Mouse (Mus musculus) hindbrain, embryonic 14.5 days (tissue): ENCODE measurements around the gene Apoo. TPM values are rescaled to one million over a fixed set of nuclear protein-coding genes. Genes with fewer than 3 reads are reported as not detected.
"Not testable (repeated sequence)": the region's sequence is repeated elsewhere in the genome, so short reads cannot be mapped to it uniquely, and the experiment has no call there.

Experiments
- ATAC-seq: fragments of 200-750 bp; cut with Nextera tagmentation; 2 replicates; pipeline ENCODE4 v1.8.0; 2017; ENCODE audit warnings: moderate number of reproducible peaks, mild to moderate bottlenecking, moderate TSS enrichment, moderate library complexity; ENCODE audit not compliant: low FRiP score
- DNase-seq: peaks from one replicate; pipeline ENCODE4 v3.0.0-alpha.2; 2015; ENCODE audit warnings: low spot score
- H3K27ac ChIP-seq: fragments of 300-500 bp; sonication (generic); 2 replicates; pipeline ENCODE4 v1.5.1; 2014; ENCODE audit warnings: mild to moderate bottlenecking, moderate library complexity
- H3K27me3 ChIP-seq: fragments of 300-500 bp; sonication (generic); 2 replicates; pipeline ENCODE4 v1.6.1; 2014; ENCODE audit warnings: mild to moderate bottlenecking, low read length, mixed read lengths; ENCODE audit not compliant: control insufficient read depth, insufficient read depth
- H3K36me3 ChIP-seq: fragments of 300-500 bp; sonication (generic); replicated peaks from 2 replicates; pipeline ENCODE4 v1.6.1; 2014; ENCODE audit not compliant: control insufficient read depth, insufficient read depth
- H3K4me1 ChIP-seq: fragments of 300-500 bp; sonication (generic); replicated peaks from 2 replicates; pipeline ENCODE4 v1.6.1; 2014; ENCODE audit warnings: antibody characterized with exemption, low read length, mixed read lengths; ENCODE audit not compliant: control insufficient read depth, insufficient read depth
- H3K4me2 ChIP-seq: fragments of 300-500 bp; sonication (generic); replicated peaks from 2 replicates; pipeline ENCODE4 v1.6.1; 2014; ENCODE audit warnings: mild to moderate bottlenecking, moderate library complexity
- H3K4me3 ChIP-seq: fragments of 300-500 bp; sonication (generic); replicated peaks from 2 replicates; pipeline ENCODE4 v1.5.1; 2014; ENCODE audit warnings: mild to moderate bottlenecking, low read length
- H3K9ac ChIP-seq: fragments of 300-500 bp; sonication (generic); 2 replicates; pipeline ENCODE4 v1.6.1; 2014
- H3K9me3 ChIP-seq: fragments of 300-500 bp; sonication (generic); 2 replicates; pipeline ENCODE4 v1.6.1; 2016; ENCODE audit warnings: low read length; ENCODE audit not compliant: control insufficient read depth
- WGBS: fragments of 180-500 bp; shearing (Covaris S2); extraction: QIAGEN DNeasy Blood & Tissue Kit; methylation state at CpG from one replicate; pipeline ENCODE4 v1.1.7; 2014; 5-methylcytosine and 5-hydroxymethylcytosine counted together
- polyA plus RNA-seq: library from polyadenylated mRNA; unstranded; fragments of >200 nt; fragmentation: Nextera tagmentation; extraction: Ambion mirVana; gene quantifications from 2 replicates; pipeline ENCODE4 v1.2.1, GENCODE M21; 2014

The Apoo gene
- polyA plus RNA-seq, result 132 and 141 TPM in 2 replicates

- DNase-seq (peak; percentile 97), ATAC-seq (peak; percentile 99)
- peak within 1 kb of the TSS; percentile 44 for H3K4me2 ChIP-seq
- no peaks in the 10 kb centered on the region for H3K36me3 ChIP-seq
- H3K27ac ChIP-seq, result peak within 1 kb of the TSS; percentile 58; the same call in 1 of the 2 replicates
- peak within 1 kb of the TSS; percentile 49 for H3K9ac ChIP-seq
- H3K9me3 ChIP-seq, result no peaks in the 10 kb centered on the region
- peak within 1 kb of the TSS; percentile 47 for H3K4me3 ChIP-seq
- 13% methylated on average over 46 of the region's 46 CpGs for WGBS
- H3K4me1 ChIP-seq, result 0 out of 2 replicates have a peak, but pooled peaks cover 4% of the 10 kb centered on the region
- peaks cover 93% of the 10 kb centered on the region for H3K27me3 ChIP-seq
These were observed at the start of gene Apoo, which contains the start of gene Fam90a1b for GRCm38 (mm10) chrX:94366670-94367241. Gene Apoo (plus strand): TSS chrX:94367117. Gene Fam90a1b (minus strand): TSS chrX:94366777.

DNA sequence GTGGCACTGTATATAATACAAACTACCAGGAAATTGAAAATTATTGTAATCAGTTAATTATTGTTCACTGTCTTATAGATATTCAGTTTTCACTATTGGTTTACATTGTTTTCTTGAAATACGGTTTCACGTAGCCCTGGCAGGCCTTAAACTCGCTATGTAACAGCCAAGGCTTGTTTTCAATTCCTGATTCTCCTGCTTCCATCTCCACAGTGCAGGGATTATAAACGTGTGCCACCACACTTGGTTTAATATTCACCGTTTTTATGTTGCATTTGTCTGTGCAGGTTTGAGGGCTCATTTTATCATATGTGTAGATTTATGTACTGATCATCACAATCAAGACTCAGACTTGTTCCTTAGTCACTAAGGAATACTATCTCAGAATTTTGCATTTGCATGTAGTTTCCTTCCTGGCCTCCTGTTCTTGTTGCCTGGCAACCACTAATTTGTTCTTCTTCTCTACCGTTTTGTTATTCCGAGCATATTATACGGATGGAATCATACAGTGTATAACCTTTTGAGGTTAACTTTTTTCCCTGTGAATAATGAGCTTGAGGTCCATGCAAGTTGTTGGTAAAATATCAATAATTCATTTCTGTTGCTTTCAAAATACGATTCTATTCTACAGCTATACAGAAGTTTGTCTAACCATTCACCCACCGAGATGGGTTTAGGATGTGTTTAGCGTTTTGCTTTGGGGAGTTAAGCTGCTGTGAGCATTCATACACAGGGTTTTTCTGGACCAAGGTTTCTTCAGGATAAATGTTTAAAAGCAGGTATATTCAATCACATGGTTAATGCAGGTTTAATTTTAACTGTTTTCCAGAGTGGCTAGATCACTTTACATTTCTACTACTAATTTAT lies 45.6 kb upstream of the Apoo start:
- H3K4me3 ChIP-seq, result no peak overlapping the region
- H3K9me3 ChIP-seq, result no peaks in the 10 kb centered on the region
- ATAC-seq (no peak), DNase-seq (peak; percentile 55)
- 47% methylated on average over 11 of the region's 11 CpGs for WGBS
- H3K4me1 ChIP-seq, result no peaks in the 10 kb centered on the region
- H3K27me3 ChIP-seq, result peaks cover 69% of the 10 kb centered on the region
- 0 out of 2 replicates have a peak overlapping the region, but pooled peaks have one; percentile 32 for H3K27ac ChIP-seq
- no peak overlapping the region for H3K9ac ChIP-seq
- H3K4me2 ChIP-seq, result no peak overlapping the region
- no peaks in the 10 kb centered on the region for H3K36me3 ChIP-seq

GRCm38 (mm10) chrX:94343638-94344037 lies 23.3 kb upstream of the Apoo start:
- WGBS, result 99% methylated on average over 4 of the region's 4 CpGs
- not testable (repeated sequence) for H3K4me3 ChIP-seq, H3K9ac ChIP-seq, ATAC-seq, H3K4me1 ChIP-seq, H3K9me3 ChIP-seq, H3K36me3 ChIP-seq, H3K27ac ChIP-seq, H3K4me2 ChIP-seq, DNase-seq
- H3K27me3 ChIP-seq, result peaks cover 69% of the 10 kb centered on the region

- ATAC-seq (no peak), DNase-seq (no peak)
- no peak overlapping the region for H3K9ac ChIP-seq
- H3K4me2 ChIP-seq, result no peak overlapping the region; the same call in 1 of the 2 replicates
- H3K4me3 ChIP-seq, result no peak overlapping the region
- no peaks in the 10 kb centered on the region for H3K9me3 ChIP-seq
- H3K27ac ChIP-seq, result no peak overlapping the region
- peaks cover 92% of the 10 kb centered on the region for H3K27me3 ChIP-seq
- 26% methylated on average over 14 of the region's 14 CpGs for WGBS
- H3K36me3 ChIP-seq, result no peaks in the 10 kb centered on the region
- H3K4me1 ChIP-seq, result 0 out of 2 replicates have a peak, but pooled peaks cover 4% of the 10 kb centered on the region
These were observed 1.5 kb upstream of the Apoo start for GRCm38 (mm10) chrX:94365381-94365925.

DNA sequence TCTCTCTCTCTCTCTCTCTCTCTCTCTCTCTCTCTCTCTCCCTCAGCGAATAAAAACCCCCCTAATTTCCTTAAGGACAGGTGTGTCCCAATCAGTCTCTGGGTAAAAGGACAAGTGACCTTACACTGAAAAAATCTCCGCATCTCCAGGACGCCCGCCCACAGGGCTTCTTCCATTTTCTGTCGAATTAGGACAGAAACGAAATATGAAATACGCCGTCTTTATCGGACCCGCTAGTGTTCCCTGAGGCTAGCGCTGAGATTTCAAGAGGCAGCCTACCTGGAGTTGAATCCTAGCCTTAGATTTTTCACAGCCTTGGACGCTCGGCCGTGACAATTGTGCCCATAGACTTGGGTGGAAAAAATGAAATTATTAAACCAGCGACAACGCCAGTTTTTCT lies 888 bp upstream of the Apoo start:
- Histone ChIP-seq H3K4me2 (peak overlapping the region; percentile 44), H3K27me3 (peaks cover 92% of the 10 kb centered on the region), H3K4me3 (peak overlapping the region; percentile 47), H3K36me3 (no peaks in the 10 kb centered on the region), H3K4me1 (0 out of 2 replicates have a peak, but pooled peaks cover 4% of the 10 kb centered on the region), H3K9ac (no peak overlapping the region), H3K9me3 (no peaks in the 10 kb centered on the region), H3K27ac (no peak overlapping the region)
- 20% methylated on average over 16 of the region's 16 CpGs for WGBS
- DNase-seq (no peak), ATAC-seq (no peak)

GRCm38 (mm10) chrX:94367248-94367647 lies 331 bp downstream of the Apoo start:
- Histone ChIP-seq H3K36me3 (no peaks in the 10 kb centered on the region), H3K4me2 (peak overlapping the region; percentile 43), H3K9me3 (no peaks in the 10 kb centered on the region), H3K4me1 (0 out of 2 replicates have a peak, but pooled peaks cover 4% of the 10 kb centered on the region), H3K9ac (peak overlapping the region; percentile 49), H3K4me3 (peak overlapping the region; percentile 47), H3K27ac (peak overlapping the region; percentile 58; the same call in 1 of the 2 replicates), H3K27me3 (peaks cover 90% of the 10 kb centered on the region)
- ATAC-seq, result peak; percentile 29; the same call in 1 of the 2 replicates
- no peak for DNase-seq
- 25% methylated on average over 17 of the region's 17 CpGs for WGBS

DNA sequence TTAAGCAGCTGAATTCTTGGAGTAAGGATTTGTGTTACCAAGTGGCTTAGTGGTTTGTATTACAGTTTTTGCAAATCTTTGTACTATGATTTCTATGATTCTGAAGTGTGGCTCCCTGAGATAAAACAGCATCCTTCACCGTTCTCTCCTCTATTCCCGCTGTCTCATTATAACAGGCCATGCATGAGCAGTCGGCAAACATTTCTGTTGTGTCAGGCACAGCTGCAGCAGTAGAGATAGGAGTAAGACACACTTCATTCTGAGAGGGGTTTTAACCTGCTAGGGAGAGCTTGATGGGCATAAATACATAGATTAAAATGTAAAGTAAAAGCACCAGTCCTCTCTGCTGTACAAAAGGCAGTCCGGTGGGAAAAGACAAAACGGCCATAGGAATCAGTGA lies 11.8 kb downstream of the Apoo start:
- Histone ChIP-seq H3K27me3 (peaks cover 73% of the 10 kb centered on the region), H3K9me3 (no peaks in the 10 kb centered on the region), H3K4me3 (no peak overlapping the region), H3K4me2 (no peak overlapping the region), H3K36me3 (peaks cover 14% of the 10 kb centered on the region; the same call in 1 of the 2 replicates), H3K27ac (0 out of 2 replicates have a peak overlapping the region, but pooled peaks have one; percentile 14), H3K4me1 (no peaks in the 10 kb centered on the region), H3K9ac (no peak overlapping the region)
- ATAC-seq, result no peak
- WGBS, result 66% methylated on average over 5 of the region's 5 CpGs
- DNase-seq, result no peak

DNA sequence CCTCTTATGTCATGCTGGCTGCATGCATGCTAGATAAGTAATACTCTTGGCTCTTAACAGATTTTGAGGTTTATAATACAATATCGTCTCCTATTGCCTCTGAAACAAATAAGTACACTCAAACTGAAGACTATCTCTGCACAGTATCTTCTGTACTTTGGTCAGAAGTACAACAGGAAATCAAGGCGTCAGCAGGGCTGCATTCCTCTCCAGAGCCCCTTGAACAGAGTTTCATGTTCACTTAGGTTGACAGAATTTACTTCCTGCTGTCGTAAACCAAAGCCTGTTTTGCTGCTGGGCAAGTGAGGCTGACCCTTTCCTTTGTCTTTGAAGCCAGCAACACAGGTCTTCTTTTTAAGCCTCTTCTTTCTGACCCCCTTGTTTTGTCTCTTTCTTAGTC lies 42.1 kb downstream of the Apoo start:
- Histone ChIP-seq H3K4me3 (no peak overlapping the region), H3K4me1 (no peaks in the 10 kb centered on the region), H3K9me3 (no peaks in the 10 kb centered on the region), H3K4me2 (no peak overlapping the region), H3K36me3 (no peaks in the 10 kb centered on the region), H3K27me3 (peaks cover 50% of the 10 kb centered on the region), H3K9ac (no peak overlapping the region), H3K27ac (no peak overlapping the region)
- ATAC-seq (no peak), DNase-seq (no peak)
- 48% methylated on average over 3 of the region's 3 CpGs for WGBS

DNA sequence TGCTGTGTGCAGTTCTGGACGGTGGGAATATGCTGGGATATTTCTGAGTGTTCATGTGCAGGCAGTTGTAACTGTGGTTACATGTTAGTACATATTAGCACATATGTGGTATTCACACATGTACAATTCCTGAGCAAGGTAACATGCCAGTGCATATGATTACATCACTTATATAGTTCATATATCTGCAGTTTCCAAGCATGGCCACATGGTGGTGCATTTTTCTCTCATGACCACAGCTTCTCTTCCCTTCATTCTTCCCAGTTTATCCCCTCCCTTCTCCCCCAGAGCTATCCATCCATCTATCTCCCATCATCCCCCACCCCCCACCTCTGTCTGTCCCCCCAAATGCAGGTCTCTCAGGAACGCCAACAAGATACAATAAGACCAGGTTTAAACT lies 53.3 kb downstream of the Apoo start:
- Histone ChIP-seq H3K27me3 (peaks cover 32% of the 10 kb centered on the region), H3K4me3 (no peak overlapping the region), H3K36me3 (peaks cover 9% of the 10 kb centered on the region; the same call in 1 of the 2 replicates), H3K4me1 (no peaks in the 10 kb centered on the region), H3K9me3 (no peaks in the 10 kb centered on the region), H3K4me2 (no peak overlapping the region), H3K9ac (no peak overlapping the region), H3K27ac (no peak overlapping the region)
- no peak for ATAC-seq
- DNase-seq, result no peak
- 91% methylated on average over 2 of the region's 2 CpGs for WGBS
